Mouse (Mus musculus) hematopoietic multipotent progenitor cell, adult 10-12 weeks (in vitro differentiated cells): ENCODE data around the gene Tfap2e. TPM values are rescaled to one million over a fixed set of nuclear protein-coding genes. Genes with fewer than 3 reads are reported as not detected.

Experiments used
- polyA plus RNA-seq: library from polyadenylated mRNA; stranded (reverse); fragments of >175 nt; gene quantifications from 2 replicates; pipeline ENCODE4 v1.2.3, GENCODE M21; 2012; ENCODE audit warnings: low replicate concordance

Tfap2e gene
- not detected in 2 replicates for polyA plus RNA-seq

GRCm38 (mm10) chr4:126736001-126736414 lies at the start of gene Tfap2e:
Gene Tfap2e, minus strand, starts transcription at chr4:126736240.

GRCm38 (mm10) chr4:126753268-126754230 lies 17.5 kb upstream of the Tfap2e start, which contains the start of the genes Ncdn and AU040320:
Gene Ncdn, minus strand, starts transcription at chr4:126753438.
Gene AU040320, plus strand, starts transcription at chr4:126753544.

GRCm38 (mm10) chr4:126677054-126678003 lies 58.7 kb downstream of the Tfap2e start, which contains the start of gene Psmb2:
Gene Psmb2, plus strand, starts transcription at chr4:126677630.

Other genes starting within 250 kb of the Tfap2e start
- gene Ago4, start 202.8 kb downstream of the Tfap2e start, polyA plus RNA-seq: 0.85 and 1.6 TPM in 2 replicates
- 0.48 and 2.2 TPM in 2 replicates for gene Clspn, start 179.3 kb downstream of the Tfap2e start, polyA plus RNA-seq
- 1.5 and 3.3 TPM in 2 replicates for gene 5730409E04Rik, start 126.4 kb downstream of the Tfap2e start, polyA plus RNA-seq
- 7.8 and 82.7 TPM in 2 replicates for gene Psmb2, start 58.6 kb downstream of the Tfap2e start, polyA plus RNA-seq
- gene Ncdn, start 17.2 kb upstream of the Tfap2e start, polyA plus RNA-seq: 64.5 and 81.2 TPM in 2 replicates
- gene AU040320, start 17.3 kb upstream of the Tfap2e start, polyA plus RNA-seq: 44.9 and 45.7 TPM in 2 replicates
- gene Zmym4, start 231.9 kb upstream of the Tfap2e start, polyA plus RNA-seq: 2.4 and 2.5 TPM in 2 replicates